Mouse (Mus musculus) stomach, embryonic 14.5 days (tissue): ENCODE measurements around the gene Slc17a7. TPM values are rescaled to one million over a fixed set of nuclear protein-coding genes. Genes with fewer than 3 reads are reported as not detected.
A peak's percentile ranks its signal among the peaks of the same experiment; 100 is the strongest.
"Not testable (repeated sequence)": the region's sequence is repeated elsewhere in the genome, so short reads cannot be mapped to it uniquely, and the experiment has no call there.

Source experiments
- ATAC-seq: fragments of 200-750 bp; cut with Nextera tagmentation; 2 replicates; pipeline ENCODE4 v1.8.0; 2017; ENCODE audit warnings: low read depth, moderate TSS enrichment; ENCODE audit not compliant: insufficient number of reproducible peaks, insufficient read depth, low FRiP score
- H3K27ac ChIP-seq: fragments of 300-500 bp; sonication (generic); 2 replicates; pipeline ENCODE4 v1.5.1; 2014; ENCODE audit warnings: mild to moderate bottlenecking, low read length, moderate library complexity, mixed read lengths
- H3K27me3 ChIP-seq: fragments of 300-500 bp; sonication (generic); 2 replicates; pipeline ENCODE4 v1.6.1; 2014; ENCODE audit warnings: low read length, control low read depth, mixed read lengths; ENCODE audit not compliant: control insufficient read depth, insufficient read depth
- H3K36me3 ChIP-seq: fragments of 300-500 bp; sonication (generic); 2 replicates; pipeline ENCODE4 v1.6.1; 2014; ENCODE audit warnings: mild to moderate bottlenecking, control low read depth, low read length, moderate library complexity, mixed read lengths; ENCODE audit not compliant: control insufficient read depth, insufficient read depth
- H3K4me1 ChIP-seq: fragments of 300-500 bp; sonication (generic); 2 replicates; pipeline ENCODE4 v1.6.1; 2014; ENCODE audit warnings: low read length, control low read depth, mixed read lengths; ENCODE audit not compliant: control insufficient read depth, insufficient read depth
- H3K4me2 ChIP-seq: fragments of 300-500 bp; sonication (generic); replicated peaks from 2 replicates; pipeline ENCODE4 v1.6.1; 2014; ENCODE audit warnings: low read depth, low read length, control low read depth
- H3K4me3 ChIP-seq: fragments of 300-500 bp; sonication (generic); 2 replicates; pipeline ENCODE4 v1.5.1; 2014; ENCODE audit warnings: low read depth, low read length, control low read depth
- H3K9ac ChIP-seq: fragments of 300-500 bp; sonication (generic); replicated peaks from 2 replicates; pipeline ENCODE4 v1.6.1; 2014; ENCODE audit warnings: low read depth, mild to moderate bottlenecking, control low read depth, low read length, moderate library complexity, mixed read lengths
- H3K9me3 ChIP-seq: fragments of 300-500 bp; sonication (generic); 2 replicates; pipeline ENCODE4 v1.6.1; 2016; ENCODE audit warnings: low read depth, low read length, control low read depth; ENCODE audit not compliant: control insufficient read depth
- WGBS: fragments of 180-500 bp; shearing (Covaris S2); extraction: QIAGEN DNeasy Blood & Tissue Kit; methylation state at CpG from one replicate; pipeline ENCODE4 v1.1.7; 2014; 5-methylcytosine and 5-hydroxymethylcytosine counted together
- polyA plus RNA-seq: library from polyadenylated mRNA; unstranded; fragments of >200 nt; fragmentation: Nextera tagmentation; extraction: Ambion mirVana; gene quantifications from 2 replicates; pipeline ENCODE4 v1.2.1, GENCODE M21; 2014

The Slc17a7 gene
- polyA plus RNA-seq, 1 experiment from 2014 or later = not detected

- WGBS = 84% methylated on average over 11 of the region's 11 CpGs
- peaks cover 24% of the 10 kb centered on the region for H3K36me3 ChIP-seq
Observed at GRCm38 (mm10) chr7:45147899-45148298, 15.8 kb upstream of the Slc17a7 start.

GRCm38 (mm10) chr7:45148534-45149098 lies 15.1 kb upstream of the Slc17a7 start:
- H3K27me3 ChIP-seq = no peaks in the 10 kb centered on the region
- no peak overlapping the region for H3K4me2 ChIP-seq
- 41% methylated on average over 4 of the region's 4 CpGs for WGBS
- H3K36me3 ChIP-seq = peaks cover 24% of the 10 kb centered on the region
- H3K4me1 ChIP-seq = peaks cover 23% of the 10 kb centered on the region; the same call in 1 of the 2 replicates
- ATAC-seq = no peak
- no peak overlapping the region for H3K9ac ChIP-seq
- no peak overlapping the region for H3K4me3 ChIP-seq
- peak overlapping the region; percentile 39; the same call in 1 of the 2 replicates for H3K27ac ChIP-seq
- H3K9me3 ChIP-seq = no peaks in the 10 kb centered on the region

More at GRCm38 (mm10) chr7:45147899-45148298, 15.8 kb upstream of the Slc17a7 start:
- no peak overlapping the region for H3K27ac ChIP-seq
- H3K4me2 ChIP-seq = no peak overlapping the region
- H3K4me1 ChIP-seq = peaks cover 20% of the 10 kb centered on the region; the same call in 1 of the 2 replicates
- no peak overlapping the region for H3K4me3 ChIP-seq
- H3K9me3 ChIP-seq = no peaks in the 10 kb centered on the region
- no peak for ATAC-seq
- no peak overlapping the region for H3K9ac ChIP-seq
- H3K27me3 ChIP-seq = no peaks in the 10 kb centered on the region

- WGBS = 53% methylated on average over 6 of the region's 6 CpGs
- Histone ChIP-seq H3K4me1 (peaks cover 23% of the 10 kb centered on the region; the same call in 1 of the 2 replicates), H3K9me3 (no peaks in the 10 kb centered on the region), H3K36me3 (peaks cover 16% of the 10 kb centered on the region), H3K27ac (peak overlapping the region; percentile 89; the same call in 1 of the 2 replicates), H3K27me3 (no peaks in the 10 kb centered on the region), H3K4me2 (no peak overlapping the region), H3K4me3 (no peak overlapping the region), H3K9ac (no peak overlapping the region)
- no peak for ATAC-seq
Observed at GRCm38 (mm10) chr7:45149545-45149944, 14.2 kb upstream of the Slc17a7 start.

- ATAC-seq = no peak
- Histone ChIP-seq H3K4me1 (peaks cover 26% of the 10 kb centered on the region; the same call in 1 of the 2 replicates), H3K9me3 (no peaks in the 10 kb centered on the region), H3K9ac (no peak overlapping the region), H3K4me2 (no peak overlapping the region), H3K36me3 (peaks cover 13% of the 10 kb centered on the region), H3K27ac (peak overlapping the region; percentile 89), H3K27me3 (no peaks in the 10 kb centered on the region), H3K4me3 (no peak overlapping the region)
- WGBS = 43% methylated on average over 4 of the region's 4 CpGs
Observed at GRCm38 (mm10) chr7:45150321-45150720, 13.4 kb upstream of the Slc17a7 start.

GRCm38 (mm10) chr7:45151303-45151702 lies 12.4 kb upstream of the Slc17a7 start:
- WGBS = 22% methylated on average over 11 of the region's 11 CpGs
- peak overlapping the region; percentile 89 for H3K27ac ChIP-seq
- H3K4me3 ChIP-seq = no peak overlapping the region
- peaks cover 26% of the 10 kb centered on the region; the same call in 1 of the 2 replicates for H3K4me1 ChIP-seq
- no peaks in the 10 kb centered on the region for H3K9me3 ChIP-seq
- no peaks in the 10 kb centered on the region for H3K27me3 ChIP-seq
- ATAC-seq = no peak
- H3K36me3 ChIP-seq = peaks cover 7% of the 10 kb centered on the region; the same call in 1 of the 2 replicates
- no peak overlapping the region for H3K9ac ChIP-seq
- no peak overlapping the region for H3K4me2 ChIP-seq

- not testable (repeated sequence) for H3K9ac ChIP-seq, H3K9me3 ChIP-seq, H3K27me3 ChIP-seq, ATAC-seq, H3K27ac ChIP-seq, H3K36me3 ChIP-seq, H3K4me3 ChIP-seq
- peaks cover 26% of the 10 kb centered on the region; the same call in 1 of the 2 replicates for H3K4me1 ChIP-seq
- H3K4me2 ChIP-seq = peak overlapping the region; percentile 80; the same call in 1 of the 2 replicates
- 92% methylated on average over 2 of the region's 2 CpGs for WGBS
Observed at GRCm38 (mm10) chr7:45153052-45153451, 10.7 kb upstream of the Slc17a7 start.

GRCm38 (mm10) chr7:45153586-45153985 lies 10.2 kb upstream of the Slc17a7 start:
- Histone ChIP-seq H3K27me3 (no peaks in the 10 kb centered on the region), H3K36me3 (peaks cover 9% of the 10 kb centered on the region; the same call in 1 of the 2 replicates), H3K4me2 (peak overlapping the region; percentile 80), H3K4me3 (peak overlapping the region; percentile 50), H3K27ac (peak overlapping the region; percentile 96), H3K4me1 (peaks cover 26% of the 10 kb centered on the region; the same call in 1 of the 2 replicates), H3K9me3 (no peaks in the 10 kb centered on the region), H3K9ac (peak overlapping the region; percentile 82)
- no peak for ATAC-seq
- WGBS = 2% methylated on average over 5 of the region's 5 CpGs

GRCm38 (mm10) chr7:45154096-45154992 lies 9.4 kb upstream of the Slc17a7 start, which contains the start of the genes Pih1d1 and Aldh16a1:
Pih1d1 (plus strand) TSS chr7:45154303.
Aldh16a1 (minus strand) TSS chr7:45154584.
- WGBS = 4% methylated on average over 69 of the region's 69 CpGs
- Histone ChIP-seq H3K9me3 (no peaks in the 10 kb centered on the region), H3K9ac (peak within 1 kb of the TSS; percentile 82), H3K27ac (peak within 1 kb of the TSS; percentile 96), H3K36me3 (peaks cover 9% of the 10 kb centered on the region; the same call in 1 of the 2 replicates), H3K4me3 (peak within 1 kb of the TSS; percentile 50), H3K27me3 (no peaks in the 10 kb centered on the region), H3K4me2 (peak within 1 kb of the TSS; percentile 80), H3K4me1 (peaks cover 26% of the 10 kb centered on the region; the same call in 1 of the 2 replicates)
- ATAC-seq = peak; percentile 94
